Mouse (Mus musculus) kidney, embryonic 15.5 days (tissue): ENCODE data around the gene Pitpnm2. TPM values are rescaled to one million over a fixed set of nuclear protein-coding genes. Genes with fewer than 3 reads are reported as not detected.

Source experiments
- ATAC-seq: fragments of 200-750 bp; cut with Nextera tagmentation; replicated peaks from 2 replicates; pipeline ENCODE4 v1.8.0; 2017; ENCODE audit warnings: moderate TSS enrichment; ENCODE audit not compliant: low FRiP score
- H3K27ac ChIP-seq: fragments of 300-500 bp; sonication (generic); 2 replicates; pipeline ENCODE4 v1.5.1; 2015; ENCODE audit warnings: mild to moderate bottlenecking, inconsistent platforms
- H3K27me3 ChIP-seq: fragments of 300-500 bp; sonication (generic); 2 replicates; pipeline ENCODE4 v1.6.1; 2015; ENCODE audit warnings: inconsistent platforms
- H3K36me3 ChIP-seq: fragments of 300-500 bp; sonication (generic); 2 replicates; pipeline ENCODE4 v1.6.1; 2015; ENCODE audit warnings: inconsistent platforms
- H3K4me1 ChIP-seq: fragments of 300-500 bp; sonication (generic); 2 replicates; pipeline ENCODE4 v1.6.1; 2015; ENCODE audit warnings: inconsistent platforms
- H3K4me2 ChIP-seq: fragments of 300-500 bp; sonication (generic); 2 replicates; pipeline ENCODE4 v1.6.1; 2015; ENCODE audit warnings: moderate library complexity, mild to moderate bottlenecking, inconsistent platforms
- H3K4me3 ChIP-seq: fragments of 300-500 bp; sonication (generic); replicated peaks from 2 replicates; pipeline ENCODE4 v1.5.1; 2015; ENCODE audit warnings: mild to moderate bottlenecking, inconsistent platforms
- H3K9ac ChIP-seq: fragments of 300-500 bp; sonication (generic); 2 replicates; pipeline ENCODE4 v1.6.1; 2015; ENCODE audit warnings: mild to moderate bottlenecking, inconsistent platforms
- H3K9me3 ChIP-seq: fragments of 300-500 bp; sonication (generic); replicated peaks from 2 replicates; pipeline ENCODE4 v1.6.1; 2016; ENCODE audit warnings: inconsistent platforms
- WGBS: fragments of 180-500 bp; shearing (Covaris S2); methylation state at CpG from one replicate; pipeline ENCODE4 v1.1.7; 2015; ENCODE audit warnings: mixed read lengths; 5-methylcytosine and 5-hydroxymethylcytosine counted together
- polyA plus RNA-seq: library from polyadenylated mRNA; unstranded; fragments of >200 nt; fragmentation: Nextera tagmentation; extraction: Ambion mirVana; gene quantifications from 2 replicates; pipeline ENCODE4 v1.2.1, GENCODE M21; 2015

The Pitpnm2 gene
- polyA plus RNA-seq, 1 experiment from 2014 or later, result 3.6 TPM

GRCm38 (mm10) chr5:124167621-124168020 lies 81.9 kb downstream of the Pitpnm2 start:
- Histone ChIP-seq H3K4me3 (no peak overlapping the region), H3K4me2 (no peak overlapping the region), H3K36me3 (no peaks in the 10 kb centered on the region), H3K27ac (no peak overlapping the region), H3K27me3 (no peaks in the 10 kb centered on the region), H3K4me1 (peaks cover 63% of the 10 kb centered on the region), H3K9me3 (no peaks in the 10 kb centered on the region), H3K9ac (no peak overlapping the region)
- 48% methylated on average over 10 of the region's 10 CpGs for WGBS
- no peak for ATAC-seq

- no peaks in the 10 kb centered on the region for H3K9me3 ChIP-seq
- H3K4me3 ChIP-seq, result no peak overlapping the region
- H3K9ac ChIP-seq, result no peak overlapping the region
- no peak overlapping the region for H3K4me2 ChIP-seq
- H3K36me3 ChIP-seq, result no peaks in the 10 kb centered on the region
- ATAC-seq, result no peak
- peaks cover 62% of the 10 kb centered on the region for H3K4me1 ChIP-seq
- H3K27me3 ChIP-seq, result no peaks in the 10 kb centered on the region
- no peak overlapping the region for H3K27ac ChIP-seq
These were observed 82.8 kb downstream of the Pitpnm2 start for GRCm38 (mm10) chr5:124166741-124167140.

GRCm38 (mm10) chr5:124165622-124166570 lies 83.7 kb downstream of the Pitpnm2 start:
- Histone ChIP-seq H3K4me1 (peaks cover 62% of the 10 kb centered on the region), H3K27me3 (no peaks in the 10 kb centered on the region), H3K4me2 (no peak overlapping the region), H3K9ac (no peak overlapping the region), H3K9me3 (no peaks in the 10 kb centered on the region), H3K27ac (no peak overlapping the region), H3K36me3 (no peaks in the 10 kb centered on the region), H3K4me3 (no peak overlapping the region)
- no peak; the same call in 1 of the 2 replicates for ATAC-seq
- 45% methylated on average over 15 of the region's 15 CpGs for WGBS

GRCm38 (mm10) chr5:124163445-124163844 lies 86.1 kb downstream of the Pitpnm2 start:
- Histone ChIP-seq H3K4me3 (no peak overlapping the region), H3K36me3 (no peaks in the 10 kb centered on the region), H3K4me1 (peaks cover 62% of the 10 kb centered on the region), H3K27ac (no peak overlapping the region), H3K27me3 (no peaks in the 10 kb centered on the region), H3K9me3 (no peaks in the 10 kb centered on the region), H3K9ac (no peak overlapping the region), H3K4me2 (no peak overlapping the region)
- ATAC-seq, result no peak
- WGBS, result 80% methylated on average over 11 of the region's 11 CpGs

GRCm38 (mm10) chr5:124162577-124162976 lies 87.0 kb downstream of the Pitpnm2 start:
- Histone ChIP-seq H3K27me3 (no peaks in the 10 kb centered on the region), H3K9me3 (no peaks in the 10 kb centered on the region), H3K36me3 (no peaks in the 10 kb centered on the region), H3K9ac (no peak overlapping the region), H3K4me2 (no peak overlapping the region), H3K4me1 (peaks cover 55% of the 10 kb centered on the region), H3K27ac (no peak overlapping the region), H3K4me3 (no peak overlapping the region)
- no peak for ATAC-seq
- WGBS, result 59% methylated on average over 5 of the region's 5 CpGs

GRCm38 (mm10) chr5:124161831-124162230 lies 87.7 kb downstream of the Pitpnm2 start:
- no peaks in the 10 kb centered on the region for H3K36me3 ChIP-seq
- H3K9me3 ChIP-seq, result no peaks in the 10 kb centered on the region
- no peaks in the 10 kb centered on the region for H3K27me3 ChIP-seq
- ATAC-seq, result no peak
- H3K27ac ChIP-seq, result no peak overlapping the region
- H3K4me1 ChIP-seq, result peaks cover 48% of the 10 kb centered on the region
- no peak overlapping the region for H3K4me2 ChIP-seq
- H3K4me3 ChIP-seq, result no peak overlapping the region
- no peak overlapping the region for H3K9ac ChIP-seq
- 61% methylated on average over 10 of the region's 10 CpGs for WGBS

- no peaks in the 10 kb centered on the region for H3K36me3 ChIP-seq
- no peak overlapping the region for H3K9ac ChIP-seq
- 31% methylated on average over 7 of the region's 7 CpGs for WGBS
- no peak for ATAC-seq
- H3K4me1 ChIP-seq, result peaks cover 24% of the 10 kb centered on the region
- H3K9me3 ChIP-seq, result no peaks in the 10 kb centered on the region
- H3K4me3 ChIP-seq, result no peak overlapping the region
- no peak overlapping the region for H3K27ac ChIP-seq
- H3K27me3 ChIP-seq, result no peaks in the 10 kb centered on the region
- no peak overlapping the region for H3K4me2 ChIP-seq
These were observed 90.1 kb downstream of the Pitpnm2 start for GRCm38 (mm10) chr5:124159453-124159852.

GRCm38 (mm10) chr5:124158305-124158704 lies 91.3 kb downstream of the Pitpnm2 start:
- 71% methylated on average over 4 of the region's 4 CpGs for WGBS
- Histone ChIP-seq H3K4me3 (no peak overlapping the region), H3K9me3 (no peaks in the 10 kb centered on the region), H3K27ac (no peak overlapping the region), H3K9ac (no peak overlapping the region), H3K4me1 (peaks cover 13% of the 10 kb centered on the region; the same call in 1 of the 2 replicates), H3K4me2 (no peak overlapping the region), H3K36me3 (no peaks in the 10 kb centered on the region), H3K27me3 (no peaks in the 10 kb centered on the region)
- no peak for ATAC-seq

- Histone ChIP-seq H3K27ac (no peak overlapping the region), H3K4me1 (no peaks in the 10 kb centered on the region), H3K4me2 (no peak overlapping the region), H3K9ac (no peak overlapping the region), H3K9me3 (no peaks in the 10 kb centered on the region), H3K4me3 (no peak overlapping the region), H3K27me3 (no peaks in the 10 kb centered on the region), H3K36me3 (0 out of 2 replicates have a peak, but pooled peaks cover 2% of the 10 kb centered on the region)
- 82% methylated on average over 5 of the region's 5 CpGs for WGBS
- no peak for ATAC-seq
These were observed 93.6 kb downstream of the Pitpnm2 start for GRCm38 (mm10) chr5:124155943-124156342.

GRCm38 (mm10) chr5:124152734-124153133 lies 96.8 kb downstream of the Pitpnm2 start:
- Histone ChIP-seq H3K36me3 (0 out of 2 replicates have a peak, but pooled peaks cover 2% of the 10 kb centered on the region), H3K27me3 (no peaks in the 10 kb centered on the region), H3K27ac (no peak overlapping the region), H3K4me2 (no peak overlapping the region), H3K4me3 (no peak overlapping the region), H3K4me1 (no peaks in the 10 kb centered on the region), H3K9me3 (no peaks in the 10 kb centered on the region), H3K9ac (no peak overlapping the region)
- 78% methylated on average over 4 of the region's 4 CpGs for WGBS
- ATAC-seq, result no peak

GRCm38 (mm10) chr5:124150895-124151294 lies 98.7 kb downstream of the Pitpnm2 start:
- H3K27ac ChIP-seq, result no peak overlapping the region
- 0 out of 2 replicates have a peak, but pooled peaks cover 2% of the 10 kb centered on the region for H3K36me3 ChIP-seq
- 86% methylated on average over 7 of the region's 7 CpGs for WGBS
- ATAC-seq, result no peak
- no peak overlapping the region for H3K4me3 ChIP-seq
- no peaks in the 10 kb centered on the region for H3K27me3 ChIP-seq
- H3K4me2 ChIP-seq, result no peak overlapping the region
- no peaks in the 10 kb centered on the region for H3K4me1 ChIP-seq
- no peaks in the 10 kb centered on the region for H3K9me3 ChIP-seq
- no peak overlapping the region for H3K9ac ChIP-seq

- H3K27me3 ChIP-seq, result no peaks in the 10 kb centered on the region
- no peak overlapping the region for H3K4me3 ChIP-seq
- ATAC-seq, result no peak
- H3K4me1 ChIP-seq, result no peaks in the 10 kb centered on the region
- no peak overlapping the region for H3K9ac ChIP-seq
- H3K36me3 ChIP-seq, result 0 out of 2 replicates have a peak, but pooled peaks cover 2% of the 10 kb centered on the region
- WGBS, result 58% methylated on average over 5 of the region's 5 CpGs
- H3K27ac ChIP-seq, result no peak overlapping the region
- no peaks in the 10 kb centered on the region for H3K9me3 ChIP-seq
- no peak overlapping the region for H3K4me2 ChIP-seq
These were observed 100.5 kb downstream of the Pitpnm2 start for GRCm38 (mm10) chr5:124149028-124149427.
